Mouse (Mus musculus) forebrain, embryonic 13.5 days (tissue): Measurements from ENCODE around the gene Mertk. TPM values are rescaled to one million over a fixed set of nuclear protein-coding genes. Genes with fewer than 3 reads are reported as not detected.

Experiments used
- ATAC-seq: fragments of 200-750 bp; cut with Nextera tagmentation; 2 replicates; pipeline ENCODE4 v1.8.0; 2017
- H3K27ac ChIP-seq: fragments of 300-500 bp; sonication (generic); 2 replicates; pipeline ENCODE4 v1.5.1; 2015; ENCODE audit warnings: inconsistent platforms, mild to moderate bottlenecking, moderate library complexity
- H3K27me3 ChIP-seq: fragments of 300-500 bp; sonication (generic); 2 replicates; pipeline ENCODE4 v1.6.1; 2015; ENCODE audit warnings: mild to moderate bottlenecking, inconsistent platforms
- H3K36me3 ChIP-seq: fragments of 300-500 bp; sonication (generic); 2 replicates; pipeline ENCODE4 v1.6.1; 2015; ENCODE audit warnings: mild to moderate bottlenecking, inconsistent platforms; ENCODE audit not compliant: poor library complexity, severe bottlenecking
- H3K4me1 ChIP-seq: fragments of 300-500 bp; sonication (generic); 2 replicates; pipeline ENCODE4 v1.6.1; 2015; ENCODE audit warnings: inconsistent platforms
- H3K4me2 ChIP-seq: fragments of 300-500 bp; sonication (generic); 2 replicates; pipeline ENCODE4 v1.6.1; 2015; ENCODE audit warnings: inconsistent platforms, mild to moderate bottlenecking, moderate library complexity
- H3K4me3 ChIP-seq: fragments of 300-500 bp; sonication (generic); 2 replicates; pipeline ENCODE4 v1.5.1; 2015; ENCODE audit warnings: mild to moderate bottlenecking, inconsistent platforms
- H3K9ac ChIP-seq: fragments of 300-500 bp; sonication (generic); 2 replicates; pipeline ENCODE4 v1.6.1; 2015; ENCODE audit warnings: mild to moderate bottlenecking, inconsistent platforms
- H3K9me3 ChIP-seq: fragments of 300-500 bp; sonication (generic); replicated peaks from 2 replicates; pipeline ENCODE4 v1.6.1; 2016; ENCODE audit warnings: inconsistent platforms
- WGBS: fragments of 180-500 bp; shearing (Covaris S2); methylation state at CpG from one replicate; pipeline ENCODE4 v1.1.7; 2015; 5-methylcytosine and 5-hydroxymethylcytosine counted together
- polyA plus RNA-seq: library from polyadenylated mRNA; unstranded; fragments of >200 nt; fragmentation: Nextera tagmentation; extraction: Ambion mirVana; gene quantifications from 2 replicates; pipeline ENCODE4 v1.2.1, GENCODE M21; 2015

Gene Mertk
- polyA plus RNA-seq, 1 experiment from 2014 or later: 0.56 TPM

- no peak overlapping the region for H3K27ac ChIP-seq
- peaks cover 72% of the 10 kb centered on the region for H3K36me3 ChIP-seq
- no peak for ATAC-seq
- no peaks in the 10 kb centered on the region for H3K4me1 ChIP-seq
- no peak overlapping the region for H3K4me3 ChIP-seq
- no peaks in the 10 kb centered on the region for H3K9me3 ChIP-seq
- WGBS: 91% methylated on average over 3 of the region's 3 CpGs
- H3K27me3 ChIP-seq: no peaks in the 10 kb centered on the region
- no peak overlapping the region for H3K4me2 ChIP-seq
- no peak overlapping the region for H3K9ac ChIP-seq
Observed at GRCm38 (mm10) chr2:128838611-128839010, 139.9 kb downstream of the Mertk start.

GRCm38 (mm10) chr2:128839501-128839900 is 140.7 kb downstream of the Mertk start:
- H3K27ac ChIP-seq: no peak overlapping the region
- no peaks in the 10 kb centered on the region for H3K9me3 ChIP-seq
- ATAC-seq: no peak
- H3K4me3 ChIP-seq: no peak overlapping the region
- no peaks in the 10 kb centered on the region for H3K4me1 ChIP-seq
- no peak overlapping the region for H3K9ac ChIP-seq
- H3K4me2 ChIP-seq: no peak overlapping the region
- peaks cover 70% of the 10 kb centered on the region for H3K36me3 ChIP-seq
- no peaks in the 10 kb centered on the region for H3K27me3 ChIP-seq
- WGBS: 89% methylated on average over 2 of the region's 2 CpGs

GRCm38 (mm10) chr2:128842437-128842836 is 143.7 kb downstream of the Mertk start:
- H3K36me3 ChIP-seq: peaks cover 68% of the 10 kb centered on the region
- no peaks in the 10 kb centered on the region for H3K27me3 ChIP-seq
- 90% methylated on average over 8 of the region's 8 CpGs for WGBS
- no peak overlapping the region for H3K9ac ChIP-seq
- H3K4me3 ChIP-seq: no peak overlapping the region
- no peaks in the 10 kb centered on the region for H3K9me3 ChIP-seq
- no peak overlapping the region for H3K27ac ChIP-seq
- H3K4me2 ChIP-seq: no peak overlapping the region
- no peak for ATAC-seq
- no peaks in the 10 kb centered on the region for H3K4me1 ChIP-seq

- no peak overlapping the region for H3K9ac ChIP-seq
- H3K36me3 ChIP-seq: peaks cover 79% of the 10 kb centered on the region
- no peak overlapping the region for H3K4me2 ChIP-seq
- no peaks in the 10 kb centered on the region for H3K9me3 ChIP-seq
- no peaks in the 10 kb centered on the region for H3K4me1 ChIP-seq
- no peaks in the 10 kb centered on the region for H3K27me3 ChIP-seq
- ATAC-seq: no peak
- no peak overlapping the region for H3K27ac ChIP-seq
- 90% methylated on average over 2 of the region's 2 CpGs for WGBS
- H3K4me3 ChIP-seq: no peak overlapping the region
Observed at GRCm38 (mm10) chr2:128850036-128850435, 151.3 kb downstream of the Mertk start.

Other genes with a start within 250 kb of the Mertk start
- gene Spdye4c, start 107.7 kb upstream of the Mertk start, polyA plus RNA-seq: not detected in 2 replicates
- 57.5 and 65.6 TPM in 2 replicates for gene Anapc1, start 11.6 kb upstream of the Mertk start, polyA plus RNA-seq
- gene Tmem87b, start 119.2 kb downstream of the Mertk start, polyA plus RNA-seq: 33.8 and 36.8 TPM in 2 replicates
- gene Fbln7, start 164.0 kb downstream of the Mertk start, polyA plus RNA-seq: 1.4 and 1.8 TPM in 2 replicates
- 9.3 and 10.3 TPM in 2 replicates for gene Zc3h8, start 245.1 kb downstream of the Mertk start, polyA plus RNA-seq